Mouse (Mus musculus) heart, embryonic 16.5 days (tissue): ENCODE results near the gene Gm12830. TPM values are rescaled to one million over a fixed set of nuclear protein-coding genes. Genes with fewer than 3 reads are reported as not detected.

ENCODE experiments used
- ATAC-seq: fragments of 200-750 bp; cut with Nextera tagmentation; replicated peaks from 2 replicates; pipeline ENCODE4 v1.8.0; 2017; ENCODE audit warnings: moderate number of reproducible peaks; ENCODE audit not compliant: insufficient read depth, low FRiP score; ENCODE audit errors: extremely low read depth
- H3K27ac ChIP-seq: fragments of 300-500 bp; sonication (generic); 2 replicates; pipeline ENCODE4 v1.5.1; 2014; ENCODE audit warnings: mild to moderate bottlenecking, low read length, control low read depth, moderate library complexity
- H3K27me3 ChIP-seq: fragments of 300-500 bp; sonication (generic); 2 replicates; pipeline ENCODE4 v1.6.1; 2014; ENCODE audit warnings: low read length, mixed read lengths; ENCODE audit not compliant: control insufficient read depth, insufficient read depth
- H3K36me3 ChIP-seq: fragments of 300-500 bp; sonication (generic); 2 replicates; pipeline ENCODE4 v1.6.1; 2014; ENCODE audit not compliant: control insufficient read depth, insufficient read depth
- H3K4me1 ChIP-seq: fragments of 300-500 bp; sonication (generic); 2 replicates; pipeline ENCODE4 v1.6.1; 2014; ENCODE audit warnings: low read length, mixed read lengths; ENCODE audit not compliant: control insufficient read depth, insufficient read depth
- H3K4me2 ChIP-seq: fragments of 300-500 bp; sonication (generic); 2 replicates; pipeline ENCODE4 v1.6.1; 2014; ENCODE audit warnings: low read depth, mild to moderate bottlenecking, control low read depth, low read length
- H3K4me3 ChIP-seq: fragments of 300-500 bp; sonication (generic); 2 replicates; pipeline ENCODE4 v1.5.1; 2014; ENCODE audit warnings: mild to moderate bottlenecking, control low read depth, low read length
- H3K9ac ChIP-seq: fragments of 300-500 bp; sonication (generic); 2 replicates; pipeline ENCODE4 v1.6.1; 2014; ENCODE audit warnings: low read length, control low read depth
- H3K9me3 ChIP-seq: fragments of 300-500 bp; sonication (generic); replicated peaks from 2 replicates; pipeline ENCODE4 v1.6.1; 2016; ENCODE audit warnings: low read length; ENCODE audit not compliant: control insufficient read depth
- WGBS: fragments of 180-500 bp; shearing (Covaris S2); extraction: QIAGEN DNeasy Blood & Tissue Kit; methylation state at CpG from one replicate; pipeline ENCODE4 v1.1.7; 2014; 5-methylcytosine and 5-hydroxymethylcytosine counted together
- polyA plus RNA-seq: library from polyadenylated mRNA; unstranded; fragments of >200 nt; fragmentation: Nextera tagmentation; extraction: Ambion mirVana; gene quantifications from 2 replicates; pipeline ENCODE4 v1.2.1, GENCODE M21; 2015

Gm12830 gene
- polyA plus RNA-seq, 1 experiment from 2014 or later, result not detected

DNA sequence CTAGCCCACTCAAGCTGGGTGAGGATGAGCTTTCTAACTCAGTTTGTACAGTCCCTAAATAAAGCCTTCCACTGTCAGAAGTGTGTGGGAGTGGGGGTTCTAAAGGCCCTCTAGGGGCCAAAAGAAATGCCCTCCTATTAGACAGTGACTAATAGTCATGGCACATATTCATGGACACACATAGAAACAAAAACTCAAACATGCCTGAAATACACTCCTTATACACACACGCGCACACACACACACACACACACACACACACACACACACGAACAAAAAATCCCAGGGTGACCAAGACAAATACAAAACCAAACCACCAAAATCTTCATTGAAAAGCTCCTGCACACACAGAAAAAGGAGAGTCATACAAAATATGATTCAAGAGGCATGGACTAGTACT is 84.0 kb downstream of the Gm12830 start:
- no peak overlapping the region for H3K9ac ChIP-seq
- H3K9me3 ChIP-seq, result no peaks in the 10 kb centered on the region
- H3K4me2 ChIP-seq, result no peak overlapping the region
- ATAC-seq, result no peak
- no peak overlapping the region for H3K4me3 ChIP-seq
- peaks cover 94% of the 10 kb centered on the region for H3K27me3 ChIP-seq
- no peak overlapping the region for H3K27ac ChIP-seq
- WGBS, result 61% methylated on average over 3 of the region's 3 CpGs
- H3K36me3 ChIP-seq, result no peaks in the 10 kb centered on the region
- peaks cover 3% of the 10 kb centered on the region; the same call in 1 of the 2 replicates for H3K4me1 ChIP-seq

Other genes with a start within 250 kb of the Gm12830 start
- 0.07 TPM in 1 of 2 replicates, not detected in the other for gene Foxd2, start 87.2 kb downstream of the Gm12830 start, polyA plus RNA-seq
- not detected in 2 replicates for gene Foxe3, start 104.3 kb downstream of the Gm12830 start, polyA plus RNA-seq
- gene Cmpk1, start 165.5 kb downstream of the Gm12830 start, polyA plus RNA-seq, result 57.2 and 61.6 TPM in 2 replicates
- gene Stil, start 178.4 kb downstream of the Gm12830 start, polyA plus RNA-seq, result 7.7 and 8.3 TPM in 2 replicates
- gene Tal1, start 234.7 kb downstream of the Gm12830 start, polyA plus RNA-seq, result 0.89 and 1.3 TPM in 2 replicates